Mouse (Mus musculus) embryonic fibroblast, embryonic 13.5 days (primary cell): ENCODE data around the gene Ube2e2. TPM values are rescaled to one million over a fixed set of nuclear protein-coding genes. Genes with fewer than 3 reads are reported as not detected.
A peak's percentile ranks its signal among the peaks of the same experiment; 100 is the strongest.

ENCODE experiments used
- H3K27ac ChIP-seq: 2 replicates; pipeline ENCODE4 v1.5.1; 2012; ENCODE audit warnings: low read length, control low read depth, inconsistent platforms; ENCODE audit not compliant: insufficient read depth
- H3K4me1 ChIP-seq: 2 replicates; pipeline ENCODE4 v1.6.1; 2011; ENCODE audit warnings: low read length; ENCODE audit not compliant: control insufficient read depth, insufficient read depth
- H3K4me3 ChIP-seq: 2 replicates; pipeline ENCODE4 v1.5.1; 2011; ENCODE audit warnings: mild to moderate bottlenecking, control low read depth, low read length; ENCODE audit not compliant: insufficient read depth
- CTCF ChIP-seq: IDR thresholded peaks from 2 replicates; pipeline ENCODE4 v1.5.1; 2011; ENCODE audit warnings: mild to moderate bottlenecking, control low read depth, low read length, moderate library complexity, borderline replicate concordance; ENCODE audit not compliant: insufficient read depth
- POLR2A ChIP-seq: IDR thresholded peaks from 2 replicates; pipeline ENCODE4 v1.6.1; 2011; ENCODE audit warnings: low read depth, mild to moderate bottlenecking, control low read depth, low read length, moderate library complexity
- polyA plus RNA-seq: library from polyadenylated mRNA; stranded (reverse); fragments of >200 nt; gene quantifications from 2 replicates; pipeline ENCODE4 v1.2.4, GENCODE M21; 2011; ENCODE audit warnings: low read depth; ENCODE audit not compliant: missing spikeins, insufficient read length

The Ube2e2 gene
- polyA plus RNA-seq, 1 experiment: 32.9 TPM

DNA sequence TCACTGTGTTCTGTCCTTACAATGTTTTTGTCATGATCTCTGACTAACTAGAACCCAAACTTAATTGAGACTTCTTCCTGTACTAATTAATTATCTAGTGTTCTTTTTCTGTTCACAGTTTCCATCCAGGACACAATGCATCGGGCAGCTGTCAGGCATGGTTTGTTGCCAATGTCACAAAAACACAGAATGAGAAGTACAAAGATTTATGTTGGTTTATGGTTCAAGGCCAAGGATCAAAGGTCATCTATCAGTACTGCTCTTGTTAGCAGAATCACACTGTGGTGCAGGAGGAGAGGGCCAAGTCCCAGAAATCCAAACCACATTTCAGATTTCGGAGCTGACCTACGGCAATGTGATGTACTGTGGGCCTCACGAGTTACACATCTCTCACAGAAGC is 252.4 kb downstream of the Ube2e2 start:
- Histone ChIP-seq H3K4me3 (no peak overlapping the region), H3K4me1 (no peaks in the 10 kb centered on the region), H3K27ac (no peak overlapping the region)
- TF ChIP-seq POLR2A (no peak), CTCF (no peak)

DNA sequence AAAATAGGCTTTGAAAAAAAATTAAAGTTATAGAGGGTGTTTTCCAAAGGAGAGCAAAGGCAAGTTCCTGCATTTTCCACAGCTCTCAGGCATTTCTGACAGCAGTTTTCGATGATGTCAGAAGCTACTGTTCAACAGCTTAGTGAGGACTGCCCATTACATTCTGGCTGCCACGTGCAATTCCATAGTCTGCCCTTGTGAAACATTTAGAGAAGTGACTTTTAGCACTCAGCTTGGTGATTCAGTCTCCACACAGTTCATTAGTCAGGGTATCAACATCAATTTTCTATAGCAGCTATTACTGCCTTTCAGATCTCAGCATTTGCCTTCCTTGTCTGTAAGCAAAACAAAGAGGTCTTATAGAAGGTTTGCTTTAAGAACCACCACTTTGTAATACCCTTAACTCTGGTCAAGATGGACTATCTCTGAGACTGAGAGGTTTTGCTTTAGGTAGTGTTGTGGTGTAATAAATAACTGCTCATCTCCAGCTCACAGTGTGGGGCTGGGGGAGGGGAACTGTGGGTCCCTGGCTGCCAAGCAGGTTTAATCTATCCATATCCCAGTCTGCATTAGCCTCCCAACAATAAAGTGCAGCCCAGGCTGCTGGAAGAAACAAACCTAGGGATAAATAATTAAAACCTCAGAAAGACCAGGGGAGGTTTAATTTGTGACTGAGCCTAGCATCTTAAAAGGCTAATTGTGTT is 255.2 kb downstream of the Ube2e2 start:
- TF ChIP-seq POLR2A (no peak), CTCF (no peak)
- no peaks in the 10 kb centered on the region for H3K4me1 ChIP-seq
- H3K27ac ChIP-seq: no peak overlapping the region
- H3K4me3 ChIP-seq: no peak overlapping the region

DNA sequence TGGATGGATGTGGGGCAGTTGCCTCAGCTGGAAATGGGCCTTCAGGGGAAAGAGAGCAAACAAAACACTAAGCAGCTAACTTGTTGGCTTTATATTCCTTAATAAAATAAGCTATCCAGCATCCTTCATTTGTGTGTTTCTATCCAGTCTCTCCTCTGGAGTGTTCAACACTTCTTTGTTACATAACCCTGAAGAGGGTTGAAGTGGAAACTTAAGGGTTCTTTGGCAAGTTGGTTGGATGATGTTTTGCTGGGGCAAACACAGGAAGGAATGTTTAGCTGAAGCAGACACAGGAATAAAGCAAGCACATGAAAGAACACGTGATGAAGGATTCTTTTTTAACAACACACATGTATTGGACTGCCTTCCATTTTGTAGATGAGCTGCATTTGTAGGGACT is 256.3 kb downstream of the Ube2e2 start:
- TF ChIP-seq CTCF (no peak), POLR2A (no peak)
- H3K4me1 ChIP-seq: no peaks in the 10 kb centered on the region
- H3K27ac ChIP-seq: no peak overlapping the region
- no peak overlapping the region for H3K4me3 ChIP-seq

DNA sequence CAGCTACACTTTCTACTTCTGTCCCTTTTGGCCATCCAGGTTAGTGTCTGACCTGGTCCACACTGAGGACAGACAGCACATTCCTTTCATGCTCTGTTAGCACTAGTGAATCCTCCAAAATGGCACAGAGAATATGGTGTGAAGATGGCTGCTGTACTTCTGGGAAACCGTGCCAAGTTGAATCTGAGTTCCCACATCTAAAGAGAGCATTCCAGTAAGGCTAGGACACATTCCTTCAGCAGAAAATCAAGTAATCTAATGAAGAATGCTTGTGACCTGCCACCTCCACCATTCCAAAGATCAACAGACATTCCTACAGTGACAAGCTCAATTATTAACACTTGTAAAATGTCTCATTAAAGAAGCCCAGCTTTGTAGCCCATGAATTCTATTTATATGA is 265.9 kb downstream of the Ube2e2 start:
- TF ChIP-seq POLR2A (no peak), CTCF (no peak)
- Histone ChIP-seq H3K4me1 (no peaks in the 10 kb centered on the region), H3K27ac (no peak overlapping the region), H3K4me3 (no peak overlapping the region)

DNA sequence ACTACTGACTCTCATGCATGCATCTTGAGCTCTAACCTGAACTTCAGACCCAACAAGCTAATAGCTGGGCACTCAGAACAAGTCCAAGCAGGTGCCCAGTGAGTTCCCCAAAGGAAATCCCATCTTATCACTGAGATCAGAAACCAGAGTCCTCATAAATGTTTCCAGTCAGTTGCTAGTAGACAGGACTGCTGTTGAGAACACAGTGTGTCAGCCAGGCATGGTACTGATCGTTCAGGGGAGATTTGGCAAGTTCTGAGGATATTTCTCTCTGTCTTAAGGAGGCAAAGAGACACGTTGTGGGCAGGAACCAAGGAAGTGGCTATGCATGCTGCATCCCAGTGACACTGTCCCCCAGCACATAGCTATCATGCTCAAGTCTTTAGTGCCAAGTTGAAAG is 275.5 kb downstream of the Ube2e2 start:
- H3K4me3 ChIP-seq: no peak overlapping the region
- no peaks in the 10 kb centered on the region for H3K4me1 ChIP-seq
- TF ChIP-seq CTCF: no peak
- TF ChIP-seq POLR2A: no peak
- H3K27ac ChIP-seq: no peak overlapping the region

DNA sequence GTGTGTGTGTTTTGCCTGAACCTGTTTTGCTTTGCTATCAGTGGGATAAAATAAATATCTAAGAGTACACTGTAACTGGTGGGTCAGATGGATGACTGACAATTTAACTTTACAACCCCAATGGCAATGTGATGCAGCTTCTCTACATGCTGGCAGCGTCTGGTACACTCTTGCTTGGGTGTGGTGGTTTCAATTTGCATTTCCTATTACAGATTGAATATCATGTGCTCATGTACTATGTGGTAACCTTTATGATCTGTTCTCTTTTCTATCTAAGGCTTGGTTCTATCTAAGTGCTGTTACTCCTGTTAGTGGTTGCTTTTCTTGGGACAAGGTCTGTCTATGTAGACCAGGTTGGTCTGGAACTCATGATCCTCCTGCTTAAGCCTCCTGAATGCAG is 292.1 kb downstream of the Ube2e2 start:
- no peaks in the 10 kb centered on the region for H3K4me1 ChIP-seq
- TF ChIP-seq POLR2A (no peak), CTCF (no peak)
- H3K4me3 ChIP-seq: no peak overlapping the region
- H3K27ac ChIP-seq: no peak overlapping the region

DNA sequence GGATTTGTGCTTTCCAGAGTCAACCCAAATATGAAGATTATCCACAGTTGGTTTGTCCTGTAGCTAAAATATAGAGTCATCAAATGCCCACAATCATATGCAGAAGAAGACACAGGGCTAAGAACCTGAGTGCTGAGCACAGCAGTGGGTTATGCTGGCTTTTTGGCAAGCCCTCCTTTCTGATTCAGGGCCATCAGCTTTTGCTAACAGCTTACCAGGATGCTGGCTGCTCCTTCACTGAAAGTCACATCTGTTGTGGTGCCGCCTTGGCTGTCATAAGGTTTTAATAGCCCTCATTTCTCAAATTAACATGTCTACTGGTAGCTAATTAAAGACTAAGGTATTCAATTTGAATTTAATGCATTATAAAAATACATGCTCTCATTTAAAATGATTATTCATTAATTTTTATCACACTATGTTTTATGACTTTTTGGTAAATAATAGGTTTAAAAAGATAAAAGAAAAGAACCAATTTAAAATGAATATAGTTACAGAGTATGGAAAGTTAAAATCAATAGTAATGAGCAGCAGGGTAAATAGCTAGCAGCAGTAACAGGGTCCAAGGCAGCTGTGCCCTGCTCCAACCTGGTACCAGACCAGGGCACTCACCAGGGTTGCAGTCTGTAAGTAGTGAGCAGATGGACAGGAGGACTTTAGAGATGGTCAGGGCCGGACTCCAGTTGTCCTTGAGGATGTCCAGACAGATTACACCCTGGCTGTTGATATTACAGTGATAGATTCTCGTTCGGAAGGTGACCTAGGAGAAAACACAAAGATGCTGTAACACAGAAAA is 307.6 kb downstream of the Ube2e2 start:
- no peak overlapping the region for H3K4me3 ChIP-seq
- no peaks in the 10 kb centered on the region for H3K4me1 ChIP-seq
- no peak for TF ChIP-seq CTCF
- TF ChIP-seq POLR2A: no peak
- H3K27ac ChIP-seq: no peak overlapping the region

DNA sequence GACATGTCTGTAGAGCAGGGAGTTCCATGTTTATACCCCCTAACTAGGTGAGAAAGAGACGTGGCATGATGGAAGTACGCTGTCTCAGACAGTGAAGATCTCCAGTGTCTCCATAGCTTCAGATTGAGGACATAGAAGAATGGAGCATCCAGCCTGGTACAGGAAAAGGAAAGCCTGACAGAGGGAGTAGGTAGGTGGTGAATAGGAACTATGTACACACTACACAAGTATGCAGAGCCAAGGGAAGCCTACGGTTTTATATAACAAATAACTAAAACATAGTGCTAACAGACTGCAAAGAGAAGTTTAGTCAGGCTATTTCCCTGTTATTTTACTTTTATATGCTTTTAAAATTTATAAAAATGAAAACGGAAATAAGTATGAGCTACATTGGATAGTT is 312.3 kb downstream of the Ube2e2 start:
- no peak overlapping the region for H3K4me3 ChIP-seq
- H3K27ac ChIP-seq: no peak overlapping the region
- no peak for TF ChIP-seq POLR2A
- TF ChIP-seq CTCF: no peak
- no peaks in the 10 kb centered on the region for H3K4me1 ChIP-seq

DNA sequence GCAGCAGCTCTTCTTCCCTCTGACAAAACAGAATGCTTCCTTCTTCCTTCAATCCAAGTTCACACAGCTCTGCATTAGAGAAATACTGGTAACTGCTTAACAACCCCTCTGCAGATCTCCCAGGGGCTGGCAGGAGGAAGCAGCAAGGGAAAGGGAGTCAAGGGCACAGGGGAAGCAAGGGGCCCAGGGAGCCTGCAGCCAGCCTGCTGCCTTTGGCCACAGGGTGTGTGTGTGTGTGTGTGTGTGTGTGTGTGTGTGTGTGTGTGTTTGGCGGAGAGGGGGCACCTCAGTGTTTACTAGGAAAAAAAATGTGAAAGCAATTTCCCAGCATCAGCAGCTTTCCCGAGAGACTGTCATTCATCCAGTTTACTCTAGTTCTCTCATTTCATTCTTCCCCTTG is 319.3 kb downstream of the Ube2e2 start:
- TF ChIP-seq CTCF (no peak), POLR2A (no peak)
- Histone ChIP-seq H3K4me1 (no peaks in the 10 kb centered on the region), H3K4me3 (no peak overlapping the region), H3K27ac (no peak overlapping the region)

DNA sequence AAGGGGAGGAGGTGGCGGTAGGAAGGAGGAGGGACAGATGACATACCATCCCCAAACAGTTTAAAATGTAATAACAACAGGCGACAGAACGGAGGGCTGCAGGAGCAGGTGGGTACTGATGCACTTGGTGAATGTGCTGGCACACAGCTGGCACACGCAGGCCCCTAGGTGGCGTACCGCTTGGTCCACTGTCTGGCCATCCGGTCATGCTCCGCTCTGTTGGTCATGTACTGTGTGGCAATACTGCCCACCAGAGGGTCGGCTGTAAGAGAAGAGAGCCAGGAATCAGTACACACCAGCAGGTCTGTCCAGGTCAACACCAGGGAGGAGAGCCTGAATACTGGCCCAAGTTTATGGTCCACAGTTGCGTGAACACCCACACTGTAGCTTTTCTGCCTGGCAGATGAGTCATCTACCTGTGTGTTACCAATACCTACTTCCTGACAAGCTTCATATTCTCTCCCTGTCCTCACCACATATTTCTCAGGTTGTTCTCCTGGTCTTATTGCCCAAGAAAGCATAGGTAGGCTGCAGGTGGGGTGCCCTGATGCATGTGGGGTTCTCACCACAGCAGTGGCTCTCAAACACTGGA is 319.8 kb downstream of the Ube2e2 start:
- H3K4me1 ChIP-seq: no peaks in the 10 kb centered on the region
- no peak overlapping the region for H3K27ac ChIP-seq
- no peak overlapping the region for H3K4me3 ChIP-seq
- TF ChIP-seq CTCF (peak; percentile 16; the same call in 1 of the 2 replicates), POLR2A (no peak)
